Mouse (Mus musculus) inflammation-experienced regulatory T-cells, adult 6 months (primary cell): Measurements from ENCODE around the gene Dxo. TPM values are rescaled to one million over a fixed set of nuclear protein-coding genes. Genes with fewer than 3 reads are reported as not detected.

Experiments used
- ATAC-seq: one replicate; pipeline ENCODE4 v1.8.0; 2017
- polyA plus RNA-seq, 3 experiments: library from polyadenylated mRNA; unstranded; fragments of 100-300 nt; shearing (Covaris generic); gene quantifications; one replicate each; pipeline ENCODE4 v1.2.1; 2017

The Dxo gene
- polyA plus RNA-seq, 3 experiments from 2014 or later = 23.9 to 29.0 (median 27.1) TPM

DNA sequence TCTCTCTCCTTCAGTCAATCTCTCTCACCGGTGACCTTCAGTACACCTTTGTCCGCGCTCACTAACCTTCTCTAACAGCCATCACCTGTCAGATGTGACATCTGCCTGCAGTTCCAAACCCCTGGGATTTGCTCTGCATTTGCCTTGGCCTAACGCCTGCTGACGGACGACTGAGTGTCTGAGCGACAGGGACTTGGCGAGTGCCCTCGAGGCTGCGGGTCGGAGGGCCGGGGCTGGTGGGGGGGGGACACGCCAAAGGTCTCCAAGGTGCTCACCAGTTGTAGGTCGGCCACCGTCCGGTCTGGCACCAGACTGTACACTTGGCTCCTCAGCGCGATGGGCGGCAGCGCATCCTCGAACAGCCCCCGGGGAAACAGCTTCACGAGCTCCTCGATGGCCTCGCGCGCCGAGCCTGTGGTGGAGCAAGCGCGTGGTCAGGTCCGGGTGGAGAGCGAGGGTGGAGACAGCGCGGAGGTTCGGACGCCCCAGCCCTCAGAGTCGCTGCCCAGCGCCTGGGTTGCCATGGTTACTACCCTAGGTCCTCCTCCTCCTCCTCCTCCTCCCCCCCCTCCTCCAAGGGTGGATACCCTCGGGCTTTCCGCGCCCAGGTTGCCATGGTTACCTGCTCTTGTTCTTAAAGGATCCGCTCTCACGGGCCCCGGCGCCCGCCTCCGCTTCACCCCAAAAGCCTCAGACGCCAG lies 514 bp upstream of the Dxo start:
- peak; percentile 34 for ATAC-seq

DNA sequence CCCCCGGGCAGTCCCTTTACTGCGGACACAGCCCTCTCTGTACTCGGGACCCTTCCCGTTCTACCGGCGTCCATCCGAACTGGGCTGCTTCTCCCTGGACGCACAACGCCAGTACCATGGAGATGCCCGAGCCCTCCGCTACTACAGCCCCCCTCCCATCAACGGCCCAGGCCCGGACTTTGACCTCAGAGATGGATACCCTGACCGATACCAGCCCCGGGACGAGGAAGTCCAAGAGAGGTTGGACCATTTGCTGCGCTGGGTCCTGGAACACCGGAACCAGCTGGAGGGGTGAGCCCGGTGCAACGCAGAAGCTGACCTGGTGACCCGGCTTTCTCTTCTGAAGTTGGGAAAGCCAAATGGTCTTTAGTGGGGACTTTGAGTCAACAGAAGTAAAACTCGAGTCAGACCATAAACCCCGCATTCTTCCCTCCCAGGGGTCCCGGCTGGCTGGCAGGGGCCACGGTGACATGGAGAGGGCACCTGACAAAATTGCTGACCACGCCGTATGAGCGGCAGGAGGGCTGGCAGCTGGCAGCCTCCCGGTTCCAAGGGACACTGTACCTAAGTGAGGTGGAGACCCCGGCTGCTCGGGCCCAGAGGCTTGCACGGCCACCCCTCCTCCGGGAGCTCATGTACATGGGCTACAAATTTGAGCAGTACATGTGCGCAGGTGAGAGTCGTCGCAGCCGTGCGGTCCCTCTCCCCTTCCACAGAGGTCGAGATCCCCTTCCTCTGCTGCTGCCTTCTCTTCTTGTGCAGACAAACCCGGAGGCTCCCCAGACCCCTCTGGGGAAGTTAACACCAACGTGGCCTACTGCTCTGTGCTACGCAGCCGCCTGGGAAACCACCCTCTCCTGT lies 875 bp downstream of the Dxo start:
- ATAC-seq = peak; percentile 4

DNA sequence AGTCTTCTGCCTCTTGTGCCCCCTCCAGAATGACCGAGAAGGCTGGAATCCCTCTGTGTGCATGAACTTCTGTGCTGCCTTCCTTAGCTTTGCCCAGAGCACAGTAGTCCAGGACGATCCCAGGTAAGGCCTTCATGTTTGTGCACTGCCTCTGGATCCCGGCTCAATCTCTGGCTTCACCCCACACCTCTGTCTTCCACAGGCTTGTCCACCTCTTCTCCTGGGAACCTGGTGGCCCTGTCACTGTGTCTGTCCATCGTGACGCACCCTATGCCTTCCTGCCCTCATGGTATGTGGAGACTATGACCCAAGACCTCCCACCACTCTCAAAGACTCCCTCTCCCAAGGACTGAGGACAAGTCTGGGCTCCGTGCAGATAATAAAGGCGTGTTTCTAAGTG lies 2.0 kb downstream of the Dxo start:
- no peak for ATAC-seq

DNA sequence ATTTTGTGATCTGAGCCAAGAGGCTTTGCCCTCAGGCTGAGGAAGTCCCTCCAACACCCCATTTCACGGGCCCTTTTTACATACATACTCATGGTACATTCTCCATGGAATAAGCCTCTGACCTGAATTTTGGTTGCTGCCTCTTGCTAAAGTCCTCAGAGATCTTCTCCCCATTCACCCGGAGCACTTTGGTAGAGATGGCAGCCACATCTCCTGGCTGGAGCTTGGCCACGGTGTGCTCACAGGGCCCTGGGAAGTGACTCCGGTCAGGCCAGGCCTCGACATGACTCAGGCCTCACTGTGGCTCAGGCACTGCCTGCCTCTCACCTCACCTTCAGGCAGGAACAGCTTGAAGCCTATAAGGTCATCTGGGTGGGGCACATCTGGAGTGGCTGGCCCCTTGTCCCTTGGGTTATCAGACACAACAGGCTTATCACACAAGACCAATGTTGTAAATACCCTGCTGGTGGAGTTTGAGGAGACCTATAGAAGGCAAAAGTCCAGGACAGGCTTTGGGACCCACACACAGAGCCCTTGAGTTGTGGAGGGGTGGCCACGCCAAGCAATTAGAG lies 4.0 kb downstream of the Dxo start:
- no peak for ATAC-seq

DNA sequence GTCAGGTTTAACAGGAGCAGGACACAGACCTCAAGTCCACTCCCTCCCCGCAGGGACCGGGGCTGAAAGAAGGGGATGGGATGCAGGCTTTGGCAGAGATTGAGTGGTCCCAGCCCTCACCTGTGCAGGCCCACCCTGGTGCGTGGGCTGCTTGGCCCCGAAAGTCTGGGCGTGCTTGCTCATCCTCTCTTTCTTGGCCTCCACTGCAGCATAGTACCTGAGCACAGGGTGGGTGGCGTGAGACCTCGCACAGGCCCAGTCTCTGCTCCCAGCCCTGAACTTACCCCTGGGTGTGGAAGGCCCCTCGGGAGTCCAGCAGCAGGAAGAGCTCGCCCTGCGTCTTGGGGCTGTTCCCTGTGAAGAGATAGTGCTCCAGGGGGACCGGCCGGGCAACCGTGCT lies 8.1 kb downstream of the Dxo start:
- ATAC-seq = no peak

DNA sequence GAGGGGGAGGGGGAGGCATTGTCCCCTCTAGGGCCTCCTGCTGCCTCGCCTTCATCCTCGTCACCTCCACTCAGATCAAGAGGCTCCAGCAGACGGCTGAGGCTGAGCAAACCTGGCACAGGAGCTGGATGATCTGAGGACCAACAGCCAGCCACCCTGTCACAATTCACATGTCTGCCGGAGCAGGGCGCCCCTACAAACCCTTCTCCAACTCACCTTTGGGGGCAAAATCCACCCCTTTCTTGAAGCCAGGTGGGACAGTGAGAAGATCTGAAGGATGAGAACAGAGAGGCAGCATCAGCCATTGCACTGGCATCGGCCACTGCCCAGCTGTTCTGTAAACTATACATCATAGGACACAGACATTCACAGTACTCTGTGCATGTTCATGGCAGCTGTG lies 10.4 kb downstream of the Dxo start:
- no peak for ATAC-seq

DNA sequence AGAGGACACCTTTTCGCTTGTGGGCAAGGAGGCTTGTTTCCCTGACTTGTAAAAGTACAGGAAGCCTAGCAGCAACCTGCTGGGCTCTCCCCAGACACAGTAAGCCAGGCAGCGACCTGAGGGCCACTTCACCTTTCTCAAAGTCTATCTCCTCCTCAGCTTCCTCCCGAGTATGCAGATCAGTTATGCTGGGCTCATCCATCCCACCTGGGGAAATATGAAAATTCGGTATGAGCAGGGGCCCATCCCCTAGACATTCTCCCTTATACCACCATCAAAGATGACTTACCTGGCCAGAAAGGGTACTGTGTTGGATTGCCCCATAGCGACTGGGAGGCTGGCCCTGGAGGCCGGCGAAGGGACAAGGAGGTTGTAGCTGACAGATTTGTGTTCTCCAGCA lies 10.8 kb downstream of the Dxo start:
- ATAC-seq = no peak

DNA sequence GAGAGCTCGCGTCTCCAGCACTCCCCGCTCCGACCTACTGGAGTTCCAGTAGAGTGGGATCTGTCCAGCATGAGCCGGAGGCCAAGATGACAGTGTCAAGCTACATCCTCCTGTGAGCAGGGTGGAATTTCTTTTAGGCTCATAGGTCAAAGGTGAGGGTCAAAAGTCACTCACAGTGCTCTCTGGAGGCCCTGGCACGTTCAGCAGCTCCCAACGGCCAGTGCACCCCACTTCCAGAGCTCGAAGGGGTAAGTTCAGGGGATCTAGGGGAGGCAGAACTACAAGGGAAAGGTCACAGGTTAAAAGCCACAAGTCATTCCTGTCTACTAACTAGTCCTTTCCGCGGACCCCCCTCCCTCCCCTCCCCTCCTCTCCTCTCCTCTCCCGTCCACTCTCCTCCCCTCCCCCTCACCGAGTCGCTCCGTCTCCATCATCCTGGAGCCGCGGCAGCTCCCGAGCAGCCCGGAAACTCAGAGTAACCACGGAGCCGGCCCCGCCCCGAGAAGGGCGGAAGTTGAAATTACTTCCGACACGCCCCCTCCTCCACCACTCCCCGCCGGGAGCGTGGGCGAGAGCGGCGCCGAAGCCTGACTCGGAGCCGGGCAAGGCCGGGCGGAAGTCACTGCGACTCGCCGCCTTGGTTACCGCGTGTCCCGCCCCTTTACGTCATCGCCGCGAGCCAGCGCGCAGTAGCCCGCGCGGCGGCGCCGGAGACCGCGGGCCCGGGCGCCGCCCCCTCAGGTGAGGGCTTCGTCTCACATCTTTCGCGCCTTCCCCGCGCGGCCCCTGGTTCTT lies 13.1 kb downstream of the Dxo start, which contains the start of the genes Skiv2l and Nelfe:
Skiv2l (minus strand) TSS at position 489 of the 795 bp plus-strand sequence.
Nelfe (plus strand) TSS at position 670 of the 795 bp plus-strand sequence.
- ATAC-seq = peak; percentile 98

DNA sequence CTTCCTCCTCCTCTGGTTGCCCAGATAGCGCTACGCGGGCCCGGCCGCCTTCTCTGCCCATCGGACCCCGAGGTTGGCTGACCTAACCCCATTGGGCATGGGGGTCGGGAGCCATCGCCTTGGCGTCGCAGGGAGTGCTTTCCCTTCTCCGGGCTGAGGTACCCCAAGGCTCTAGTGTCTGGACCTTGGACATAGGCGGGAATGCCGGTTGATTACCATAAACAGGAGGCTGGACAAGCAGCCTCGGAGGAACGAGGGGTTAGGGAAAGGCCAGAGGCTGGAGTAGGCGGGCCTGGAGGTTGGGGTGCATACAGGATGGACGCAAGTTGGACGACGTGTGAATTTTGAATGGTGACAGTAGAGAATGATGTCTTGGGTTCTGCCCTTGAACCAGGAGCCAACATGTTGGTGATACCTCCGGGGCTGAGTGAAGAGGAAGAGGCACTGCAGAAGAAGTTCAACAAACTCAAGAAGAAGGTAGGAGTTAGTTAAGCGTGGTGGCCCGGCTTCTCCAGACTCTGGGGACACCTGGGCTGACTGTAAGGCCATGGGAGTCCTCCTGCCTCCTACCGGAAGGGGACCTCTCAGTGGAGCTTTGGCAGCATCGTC lies 13.8 kb downstream of the Dxo start:
- ATAC-seq = no peak

DNA sequence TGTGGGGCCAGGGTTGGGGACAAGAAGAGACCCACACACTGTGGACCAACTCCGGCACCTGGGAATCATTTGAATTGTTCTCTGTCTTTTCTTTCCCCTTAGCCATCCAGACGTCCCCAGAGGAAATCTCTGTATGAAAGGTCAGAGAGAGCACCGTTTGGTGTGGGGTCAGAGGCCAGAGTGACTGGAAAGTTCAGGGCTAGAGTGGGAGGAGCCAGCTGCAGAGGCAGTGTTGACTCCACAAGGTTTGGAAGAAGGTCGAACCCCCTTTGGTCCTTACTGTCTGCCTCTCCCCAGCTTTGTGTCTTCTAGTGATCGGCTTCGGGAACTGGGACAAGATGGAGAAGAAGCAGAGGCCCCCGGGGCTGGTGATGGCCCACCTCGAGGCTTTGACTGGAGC lies 16.7 kb downstream of the Dxo start:
- ATAC-seq = no peak

DNA sequence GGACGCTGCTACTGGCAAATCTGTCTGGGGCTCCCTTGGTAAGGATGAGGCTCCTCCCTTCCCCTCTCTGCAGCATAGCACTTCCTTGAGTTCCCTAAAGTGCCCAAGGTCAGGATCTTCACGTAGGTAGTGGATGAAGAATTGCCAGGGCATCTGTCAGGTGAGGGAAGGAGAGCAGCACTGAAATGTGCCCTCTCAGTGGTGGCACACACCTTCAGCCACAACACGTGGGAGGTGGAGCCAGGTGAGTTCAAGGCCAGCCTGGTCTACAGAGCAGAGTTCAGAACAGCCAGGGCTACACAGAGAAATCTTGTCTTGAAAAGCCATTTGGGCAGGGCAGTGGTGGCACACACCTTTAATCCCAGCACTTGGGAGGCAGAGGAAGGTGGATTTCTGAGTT lies 17.9 kb downstream of the Dxo start:
- no peak for ATAC-seq

DNA sequence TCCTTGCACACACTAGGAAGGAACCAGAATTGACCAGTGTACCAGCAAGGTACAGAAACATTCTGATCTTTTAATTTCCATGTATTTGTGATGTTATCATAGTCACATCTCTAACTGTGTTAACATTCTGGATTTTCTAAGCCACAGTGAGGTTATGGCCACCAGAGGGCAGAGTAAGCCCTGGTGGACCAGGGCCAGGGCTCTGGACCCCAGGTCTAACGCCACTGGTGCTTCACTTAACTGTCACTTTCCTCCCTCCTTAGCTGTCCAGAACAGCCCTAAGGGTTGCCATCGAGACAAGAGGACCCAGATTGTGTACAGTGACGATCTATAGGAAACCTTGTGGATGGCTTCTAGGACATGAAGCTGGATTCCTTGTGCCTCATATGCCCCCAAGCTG lies 19.0 kb downstream of the Dxo start:
- ATAC-seq = peak; percentile 46

DNA sequence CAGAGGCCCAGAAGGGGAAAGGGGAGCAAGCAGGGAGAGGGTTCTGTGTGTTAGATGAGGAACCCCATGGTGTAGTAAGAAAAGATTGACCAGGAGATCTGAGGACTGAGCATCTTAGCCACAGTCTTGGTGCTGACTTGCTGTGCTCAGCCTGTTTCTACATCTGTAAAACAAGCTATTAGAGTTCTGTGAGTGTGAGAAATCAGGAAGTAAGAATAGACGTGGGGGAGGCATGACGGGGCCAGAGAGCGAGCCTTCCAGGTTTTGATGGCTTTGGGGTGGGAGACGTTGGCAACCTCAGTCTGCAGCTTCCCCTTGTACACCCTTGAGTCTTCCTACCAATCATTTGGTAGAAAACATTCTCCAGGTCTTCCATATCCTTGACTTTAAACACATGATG lies 21.9 kb downstream of the Dxo start:
- no peak for ATAC-seq

DNA sequence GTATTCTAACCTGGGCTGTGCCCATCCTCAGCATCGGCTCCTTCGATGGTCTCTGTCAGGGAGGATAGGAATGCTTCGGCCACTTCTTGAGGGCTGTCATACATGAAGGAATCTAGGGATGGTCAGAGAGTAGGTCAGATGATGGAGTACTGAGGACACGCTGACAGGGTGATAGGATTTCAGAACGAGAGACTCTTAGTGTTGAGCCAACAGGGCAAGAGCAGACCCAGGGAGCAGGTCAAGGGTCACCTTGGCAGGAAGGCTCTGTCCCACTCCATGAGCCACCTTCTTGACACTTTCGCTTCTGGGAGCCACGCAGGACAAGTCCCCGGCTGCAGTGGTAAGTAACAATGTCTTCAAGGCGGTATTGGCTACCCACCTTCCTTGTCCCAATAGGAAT lies 23.7 kb downstream of the Dxo start:
- ATAC-seq = no peak

DNA sequence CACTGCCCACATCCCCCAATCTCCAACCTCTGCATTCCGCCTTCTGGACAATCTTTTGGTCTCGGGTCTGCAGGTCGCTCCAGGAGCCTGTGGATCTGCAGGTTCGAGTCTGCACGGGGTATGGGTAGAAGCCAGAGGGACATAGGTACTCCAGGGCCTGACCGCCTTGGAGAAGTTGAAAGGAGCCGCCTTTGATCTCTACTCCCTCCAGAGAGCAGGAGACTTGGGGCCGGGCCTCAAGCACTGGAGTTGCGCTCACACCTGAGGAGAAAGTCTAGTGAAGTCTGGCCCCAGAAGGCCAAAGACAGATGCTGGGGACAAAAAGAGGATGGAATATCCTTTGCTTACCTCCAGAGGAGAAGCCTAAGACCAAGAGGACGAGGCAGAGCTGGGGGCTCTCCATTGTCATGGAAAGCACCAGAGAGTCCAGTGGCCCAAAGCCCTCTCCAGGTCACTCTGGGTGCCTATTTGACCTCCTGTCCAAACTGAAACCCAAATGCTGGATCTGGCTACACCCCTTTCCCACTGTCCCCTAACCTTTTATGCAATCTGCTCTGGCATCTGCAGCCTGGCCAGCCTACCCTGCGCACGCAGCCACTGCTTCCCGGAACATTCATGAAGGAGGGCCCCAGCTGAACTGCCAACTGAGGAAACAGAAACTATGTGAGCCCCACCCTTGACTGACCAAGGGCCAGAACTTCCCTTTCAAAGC lies 25.0 kb downstream of the Dxo start:
- no peak for ATAC-seq

DNA sequence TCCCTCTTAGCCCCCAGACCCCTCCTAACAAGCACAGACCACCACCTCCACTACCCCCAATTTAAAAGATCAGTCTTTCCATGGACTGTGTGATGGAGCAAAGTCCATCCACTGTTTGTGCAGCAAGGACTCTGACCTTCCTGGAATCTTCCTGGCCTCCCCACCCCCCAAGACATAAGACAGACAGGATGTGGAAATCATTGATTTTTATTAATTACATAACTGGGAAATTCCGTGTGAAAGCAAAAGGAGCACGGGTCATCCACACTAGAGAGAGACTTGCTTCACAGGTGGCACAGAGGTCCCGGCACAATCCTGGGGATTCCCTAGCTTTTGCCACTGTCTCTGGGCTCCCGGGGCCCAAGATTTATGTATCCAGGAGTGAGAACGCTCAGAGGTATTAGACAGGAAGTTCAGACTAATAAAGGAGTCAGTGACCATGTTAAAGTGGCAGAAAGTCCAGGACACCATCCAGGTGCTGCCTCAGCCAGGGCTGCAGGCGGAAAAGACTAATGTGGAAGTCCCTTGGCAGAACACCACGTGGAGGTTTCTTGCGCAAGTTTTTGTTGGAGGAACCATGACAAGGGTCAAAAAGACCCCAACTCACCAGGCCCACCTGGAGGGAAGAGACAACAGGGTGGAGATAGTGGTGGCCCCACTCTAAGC lies 25.7 kb downstream of the Dxo start, which contains the start of gene Cfb:
Cfb (minus strand) TSS at position 103 of the 666 bp plus-strand sequence.
- no peak for ATAC-seq

DNA sequence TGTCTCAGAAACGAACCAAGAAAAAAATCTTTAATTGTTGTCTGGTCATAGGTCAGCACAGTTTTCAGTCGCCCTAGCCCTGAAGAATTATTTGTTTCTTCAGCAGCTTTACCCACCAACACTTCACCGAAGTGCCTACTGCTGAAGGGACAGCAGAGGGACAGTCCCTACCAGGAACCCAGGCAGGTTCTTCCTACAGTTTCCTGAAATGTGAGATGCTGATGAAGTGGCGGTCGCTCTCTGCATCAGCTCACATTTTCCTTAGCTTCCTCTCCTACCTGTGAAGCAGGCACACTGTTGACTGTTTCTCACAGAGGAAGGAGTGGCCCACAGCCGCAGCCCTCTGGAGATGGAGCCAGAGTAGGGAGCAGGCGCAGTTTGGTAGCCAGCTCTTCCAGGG lies 29.2 kb downstream of the Dxo start:
- ATAC-seq = no peak

DNA sequence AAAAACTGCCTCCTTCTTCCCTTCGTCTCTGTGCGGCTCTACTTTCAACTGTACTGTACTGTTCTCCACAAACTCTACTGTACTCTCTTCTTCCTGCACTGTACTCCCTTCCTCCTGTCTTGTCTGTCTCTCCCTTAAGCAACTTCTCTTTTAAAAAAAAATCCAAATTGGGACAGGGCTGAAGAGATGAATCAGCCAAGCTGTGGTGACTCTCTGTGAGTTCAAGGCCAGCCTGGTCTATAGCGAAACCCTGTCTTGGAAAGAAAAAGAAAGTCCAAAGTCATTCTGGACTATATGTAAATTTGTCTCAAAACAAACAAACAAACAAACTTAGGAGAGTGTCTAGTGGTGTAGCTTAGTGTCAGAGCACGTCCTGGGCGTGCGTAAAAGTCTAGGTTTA lies 37.5 kb downstream of the Dxo start:
- no peak for ATAC-seq

DNA sequence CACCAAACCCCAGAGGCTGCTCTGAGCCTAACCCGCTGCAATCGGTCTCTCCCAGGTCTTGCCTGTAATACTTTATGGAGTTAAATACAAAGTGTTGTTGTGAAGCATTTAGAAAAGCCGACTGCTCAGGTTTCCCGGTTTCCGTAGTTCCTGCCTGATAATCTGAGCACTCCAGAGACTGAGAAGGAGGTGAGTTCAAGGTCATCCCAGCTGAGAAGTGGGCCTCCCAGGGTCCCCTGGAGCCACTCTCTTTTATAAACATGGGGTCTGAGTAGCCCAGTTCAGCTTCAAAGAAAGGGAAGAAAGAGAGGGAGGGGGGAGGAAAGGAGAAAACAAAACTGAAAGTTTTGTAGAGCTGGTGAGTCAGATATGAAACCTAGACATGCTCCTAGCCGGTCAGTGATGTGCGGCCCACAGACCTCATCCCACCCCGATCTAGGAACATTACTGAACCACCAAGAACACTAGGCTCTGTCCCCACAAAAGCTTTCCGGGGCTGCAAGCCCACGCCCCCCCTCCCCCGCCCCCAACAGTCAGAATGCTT lies 42.6 kb downstream of the Dxo start, which contains the start of gene Zbtb12:
Zbtb12 (plus strand) TSS at position 148 of the 544 bp plus-strand sequence.
- peak; percentile 86 for ATAC-seq

DNA sequence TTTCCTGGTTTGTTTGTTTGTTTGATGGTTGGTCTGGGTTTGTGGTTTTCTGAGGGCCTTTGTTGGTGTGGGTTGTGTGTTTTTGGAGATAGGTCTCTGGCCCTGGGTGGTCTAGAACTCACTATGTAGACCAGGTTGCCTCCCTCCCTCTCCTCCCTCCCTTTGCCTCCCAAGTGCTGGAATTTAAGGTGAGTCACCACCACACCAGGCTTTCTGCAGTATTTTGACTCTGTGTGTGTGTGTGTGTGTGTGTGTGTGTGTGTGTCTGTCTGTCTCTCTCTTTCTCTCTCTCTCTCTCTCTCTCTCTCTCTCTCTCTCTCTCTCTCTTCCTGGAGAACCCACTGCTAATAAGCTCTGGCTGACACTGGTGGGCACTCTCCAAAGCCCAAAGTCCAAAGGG lies 44.3 kb downstream of the Dxo start:
- ATAC-seq = no peak
